Mouse (Mus musculus): Measurements from ENCODE around the gene Tcf7l2. TPM values are rescaled to one million over a fixed set of nuclear protein-coding genes. Genes with fewer than 3 reads are reported as not detected.
A peak's percentile ranks its signal among the peaks of the same experiment; 100 is the strongest.

Gene Tcf7l2
- polyA plus RNA-seq, 1 experiment from 2014 or later = 42.5 TPM

GRCm38 (mm10) chr19:55838389-55839035, 96.9 kb downstream of the Tcf7l2 start:
- Histone ChIP-seq H3K27ac (peak overlapping the region; percentile 73), H3K9ac (no peak overlapping the region), H3K27me3 (no peaks in the 10 kb centered on the region), H3K4me3 (no peak overlapping the region), H3K4me1 (peaks cover 50% of the 10 kb centered on the region), H3K4me2 (peak overlapping the region; percentile 38; the same call in 1 of the 2 replicates), H3K9me3 (no peaks in the 10 kb centered on the region), H3K36me3 (no peaks in the 10 kb centered on the region)
- no peak for ATAC-seq (ENCODE audit: borderline replicate concordance, extremely low read depth, low FRiP score, low TSS enrichment)
- 26% methylated on average over 5 of the region's 5 CpGs for WGBS

DNA sequence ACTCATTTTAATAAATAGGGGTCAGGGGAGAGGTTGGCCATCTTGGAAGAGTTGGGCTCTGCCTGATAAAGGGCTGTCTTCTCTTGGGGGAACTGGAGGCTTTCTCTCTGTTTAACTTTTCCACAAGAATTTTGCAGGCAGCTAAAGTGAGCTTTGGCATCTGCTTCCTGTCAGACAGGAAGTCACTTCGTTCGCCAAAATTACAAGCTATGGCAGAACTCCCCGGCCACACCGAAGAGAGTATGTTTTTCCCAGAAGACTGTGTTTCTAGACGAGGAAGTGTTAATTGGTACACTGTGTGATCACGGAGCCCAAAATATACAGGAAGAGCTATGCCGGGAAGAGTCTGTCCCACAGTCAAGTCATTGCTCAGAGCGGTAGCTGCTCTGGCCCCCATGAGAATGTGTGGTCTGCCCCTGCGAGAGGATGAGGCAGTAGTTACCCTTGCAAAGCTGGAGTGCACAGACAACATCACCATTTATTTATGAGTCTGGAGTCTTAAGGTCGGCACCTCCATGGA, 97.5 kb downstream of the Tcf7l2 start:
- peak overlapping the region; percentile 73 for H3K27ac ChIP-seq
- WGBS = 34% methylated on average over 10 of the region's 10 CpGs
- peak overlapping the region; percentile 5; the same call in 1 of the 2 replicates for H3K4me2 ChIP-seq
- no peak overlapping the region for H3K9ac ChIP-seq
- no peaks in the 10 kb centered on the region for H3K27me3 ChIP-seq
- peaks cover 55% of the 10 kb centered on the region for H3K4me1 ChIP-seq
- ATAC-seq (ENCODE audit: borderline replicate concordance, extremely low read depth, low FRiP score, low TSS enrichment) = no peak
- H3K36me3 ChIP-seq = no peaks in the 10 kb centered on the region
- no peaks in the 10 kb centered on the region for H3K9me3 ChIP-seq
- no peak overlapping the region for H3K4me3 ChIP-seq

- peaks cover 55% of the 10 kb centered on the region for H3K4me1 ChIP-seq
- WGBS = 50% methylated on average over 10 of the region's 10 CpGs
Measured at GRCm38 (mm10) chr19:55840499-55841121, 99.0 kb downstream of the Tcf7l2 start.

DNA sequence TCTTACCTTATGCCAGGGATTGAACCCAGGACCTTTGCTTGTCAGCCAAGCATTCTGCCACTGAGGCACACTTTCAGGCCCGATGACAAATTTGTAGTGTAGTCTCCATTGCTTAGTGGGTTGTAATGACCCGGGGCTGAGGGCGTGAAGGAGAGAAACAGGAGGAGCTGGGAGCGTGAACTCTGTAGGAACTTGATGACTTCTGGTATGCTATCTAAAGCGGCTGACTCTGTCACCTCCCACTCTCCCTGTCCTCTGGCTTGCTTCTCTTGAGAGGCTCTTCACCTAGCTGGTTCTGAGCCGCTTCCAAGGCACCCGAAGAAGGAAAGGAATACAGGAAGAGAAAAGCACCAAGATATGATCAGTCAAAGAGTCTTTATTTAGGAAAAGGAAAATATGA, 100.4 kb downstream of the Tcf7l2 start:
- Histone ChIP-seq H3K36me3 (no peaks in the 10 kb centered on the region), H3K4me2 (no peak overlapping the region), H3K9ac (no peak overlapping the region), H3K9me3 (no peaks in the 10 kb centered on the region), H3K27ac (no peak overlapping the region), H3K4me1 (peaks cover 57% of the 10 kb centered on the region), H3K27me3 (no peaks in the 10 kb centered on the region), H3K4me3 (no peak overlapping the region)
- no peak for ATAC-seq (ENCODE audit: borderline replicate concordance, extremely low read depth, low FRiP score, low TSS enrichment)
- 51% methylated on average over 7 of the region's 7 CpGs for WGBS

More at GRCm38 (mm10) chr19:55840499-55841121, 99.0 kb downstream of the Tcf7l2 start:
- Histone ChIP-seq H3K27me3 (no peaks in the 10 kb centered on the region), H3K9ac (no peak overlapping the region), H3K27ac (no peak overlapping the region), H3K36me3 (no peaks in the 10 kb centered on the region), H3K9me3 (no peaks in the 10 kb centered on the region), H3K4me3 (no peak overlapping the region), H3K4me2 (no peak overlapping the region)
- no peak for ATAC-seq (ENCODE audit: borderline replicate concordance, extremely low read depth, low FRiP score, low TSS enrichment)

DNA sequence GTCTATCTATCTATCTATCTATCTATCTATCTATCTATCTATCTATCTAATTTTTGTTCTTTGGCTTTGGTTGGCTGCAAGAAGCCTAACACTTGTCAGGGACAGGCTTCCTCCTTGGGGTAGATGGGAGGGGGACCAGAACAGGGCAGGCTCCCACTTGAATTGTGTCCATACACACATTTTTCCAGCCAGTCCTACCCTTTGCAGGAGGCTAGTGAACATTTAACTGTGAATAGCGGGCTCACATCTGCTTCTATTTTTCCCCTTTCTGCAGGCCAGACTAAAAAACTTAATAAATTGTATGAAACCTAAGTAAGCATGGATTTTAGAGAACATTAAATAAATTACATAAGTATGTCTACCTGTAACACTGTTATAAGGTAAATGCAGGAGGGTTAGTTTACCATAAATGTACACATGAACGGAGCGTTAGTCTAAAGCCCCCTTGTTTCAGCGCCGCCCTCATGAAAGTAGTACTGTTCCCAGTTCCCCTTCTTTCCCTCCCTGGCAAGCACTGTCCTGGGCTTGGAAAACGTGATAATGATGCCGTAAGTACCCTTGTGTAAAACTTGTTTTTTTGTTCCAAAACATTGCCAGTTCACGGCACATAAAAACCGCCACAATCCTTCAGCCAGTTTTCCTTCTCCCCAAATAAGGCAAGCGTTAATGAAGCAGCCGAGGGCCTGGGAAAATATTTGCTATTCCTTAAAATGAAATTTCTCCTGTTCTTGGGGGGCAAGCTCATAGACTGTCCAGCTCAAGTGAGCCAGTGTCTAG, 101.7 kb downstream of the Tcf7l2 start:
- no peaks in the 10 kb centered on the region for H3K36me3 ChIP-seq
- ATAC-seq (ENCODE audit: borderline replicate concordance, extremely low read depth, low FRiP score, low TSS enrichment) = no peak
- H3K4me1 ChIP-seq = peaks cover 46% of the 10 kb centered on the region
- no peaks in the 10 kb centered on the region for H3K27me3 ChIP-seq
- H3K27ac ChIP-seq = no peak overlapping the region
- 66% methylated on average over 11 of the region's 11 CpGs for WGBS
- no peak overlapping the region for H3K4me2 ChIP-seq
- H3K4me3 ChIP-seq = no peak overlapping the region
- H3K9me3 ChIP-seq = no peaks in the 10 kb centered on the region
- H3K9ac ChIP-seq = no peak overlapping the region

DNA sequence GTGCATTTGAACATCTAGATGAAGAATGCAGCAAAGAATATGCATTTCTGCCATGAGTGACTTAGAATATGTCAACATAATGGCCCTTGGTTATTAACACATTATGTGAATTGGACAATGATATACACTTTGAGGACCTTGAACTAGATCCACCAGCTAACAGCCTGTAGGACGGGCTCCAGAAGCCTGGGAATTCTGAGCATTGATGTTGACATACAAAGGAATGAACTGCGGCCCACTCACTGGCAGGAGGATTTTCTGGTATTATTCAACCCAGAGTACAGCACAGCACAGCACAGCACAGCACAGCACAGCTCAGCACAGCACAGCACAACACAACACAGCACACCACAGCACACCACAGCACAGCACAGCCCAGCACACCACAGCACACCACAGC, 104.1 kb downstream of the Tcf7l2 start:
- Histone ChIP-seq H3K4me1 (peaks cover 23% of the 10 kb centered on the region), H3K27ac (no peak overlapping the region), H3K4me2 (no peak overlapping the region), H3K4me3 (no peak overlapping the region), H3K27me3 (no peaks in the 10 kb centered on the region), H3K9ac (no peak overlapping the region), H3K9me3 (no peaks in the 10 kb centered on the region), H3K36me3 (no peaks in the 10 kb centered on the region)
- 70% methylated on average over 2 of the region's 2 CpGs for WGBS
- no peak for ATAC-seq (ENCODE audit: borderline replicate concordance, extremely low read depth, low FRiP score, low TSS enrichment)

DNA sequence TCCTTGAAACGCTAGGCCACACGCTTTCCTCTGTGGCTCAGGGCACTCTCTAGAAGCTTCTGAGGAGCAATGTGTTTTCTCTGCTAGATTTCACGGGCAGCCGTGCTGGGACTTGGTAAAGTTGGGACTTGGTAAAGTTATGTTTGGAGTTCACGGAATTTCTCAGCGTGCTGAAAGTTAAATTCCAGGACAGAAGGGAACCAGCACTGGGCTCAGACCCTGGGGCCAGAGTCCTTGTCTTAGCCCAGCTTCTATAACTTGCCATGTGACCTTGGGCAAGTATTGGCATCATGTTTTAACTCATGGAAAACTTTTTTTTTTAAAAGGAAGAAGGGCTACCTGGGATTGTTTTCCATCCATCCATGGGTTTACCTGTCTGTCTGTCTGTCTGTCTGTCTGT, 104.6 kb downstream of the Tcf7l2 start:
- H3K27me3 ChIP-seq = no peaks in the 10 kb centered on the region
- ATAC-seq (ENCODE audit: borderline replicate concordance, extremely low read depth, low FRiP score, low TSS enrichment) = no peak
- no peak overlapping the region for H3K27ac ChIP-seq
- peaks cover 23% of the 10 kb centered on the region for H3K4me1 ChIP-seq
- H3K4me2 ChIP-seq = no peak overlapping the region
- no peaks in the 10 kb centered on the region for H3K9me3 ChIP-seq
- 78% methylated on average over 6 of the region's 6 CpGs for WGBS
- H3K36me3 ChIP-seq = no peaks in the 10 kb centered on the region
- H3K4me3 ChIP-seq = no peak overlapping the region
- H3K9ac ChIP-seq = no peak overlapping the region

GRCm38 (mm10) chr19:55847043-55847442, 105.4 kb downstream of the Tcf7l2 start:
- H3K27ac ChIP-seq = no peak overlapping the region
- H3K4me1 ChIP-seq = peaks cover 24% of the 10 kb centered on the region
- H3K4me2 ChIP-seq = no peak overlapping the region
- H3K36me3 ChIP-seq = no peaks in the 10 kb centered on the region
- no peak overlapping the region for H3K4me3 ChIP-seq
- WGBS = 62% methylated on average over 4 of the region's 4 CpGs
- no peak overlapping the region for H3K9ac ChIP-seq
- H3K9me3 ChIP-seq = no peaks in the 10 kb centered on the region
- ATAC-seq (ENCODE audit: borderline replicate concordance, extremely low read depth, low FRiP score, low TSS enrichment) = no peak
- H3K27me3 ChIP-seq = no peaks in the 10 kb centered on the region

DNA sequence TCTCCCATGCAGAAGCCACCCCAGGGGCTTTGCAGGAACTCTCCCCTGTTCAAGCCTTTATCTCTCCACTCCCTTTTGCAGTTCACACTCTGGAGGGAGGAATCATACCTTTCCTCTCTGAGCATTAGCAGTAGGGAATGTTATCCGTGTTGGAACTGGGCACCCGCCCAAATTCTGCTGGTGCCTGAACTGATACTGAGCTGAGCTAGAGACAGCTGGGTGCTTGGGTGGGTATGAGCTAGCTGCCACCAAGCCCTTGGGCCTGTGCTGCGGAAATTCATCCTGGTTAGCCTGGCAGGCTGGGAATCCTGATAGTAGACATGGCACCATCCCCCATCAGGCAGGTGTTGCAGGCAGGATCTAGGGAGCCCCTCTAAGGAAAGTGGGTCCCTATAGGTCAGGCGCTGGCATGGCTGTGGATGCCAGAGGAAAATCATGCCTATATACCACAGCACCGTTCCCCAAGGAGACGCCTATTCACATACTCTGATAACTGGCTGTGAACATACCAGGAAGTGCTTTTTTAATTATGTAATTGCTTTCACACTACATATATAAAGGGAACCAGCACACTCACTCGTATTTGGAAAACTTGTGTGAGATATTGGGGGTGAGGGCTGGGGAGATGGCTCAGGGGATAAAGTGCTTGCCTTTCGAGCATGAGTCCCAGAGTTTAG, 108.9 kb downstream of the Tcf7l2 start:
- no peak overlapping the region for H3K27ac ChIP-seq
- H3K9me3 ChIP-seq = no peaks in the 10 kb centered on the region
- H3K4me2 ChIP-seq = no peak overlapping the region
- WGBS = 64% methylated on average over 8 of the region's 8 CpGs
- H3K4me3 ChIP-seq = no peak overlapping the region
- ATAC-seq (ENCODE audit: borderline replicate concordance, extremely low read depth, low FRiP score, low TSS enrichment) = peak; percentile 42; the same call in 1 of the 2 replicates
- no peaks in the 10 kb centered on the region for H3K36me3 ChIP-seq
- H3K27me3 ChIP-seq = no peaks in the 10 kb centered on the region
- peaks cover 18% of the 10 kb centered on the region for H3K4me1 ChIP-seq
- H3K9ac ChIP-seq = no peak overlapping the region

GRCm38 (mm10) chr19:55851498-55852324, 110.1 kb downstream of the Tcf7l2 start:
- H3K27ac ChIP-seq = no peak overlapping the region
- no peaks in the 10 kb centered on the region for H3K27me3 ChIP-seq
- H3K9me3 ChIP-seq = no peaks in the 10 kb centered on the region
- peaks cover 18% of the 10 kb centered on the region for H3K4me1 ChIP-seq
- H3K4me3 ChIP-seq = no peak overlapping the region
- no peak overlapping the region for H3K4me2 ChIP-seq
- 62% methylated on average over 19 of the region's 19 CpGs for WGBS
- no peak overlapping the region for H3K9ac ChIP-seq
- no peaks in the 10 kb centered on the region for H3K36me3 ChIP-seq
- ATAC-seq (ENCODE audit: borderline replicate concordance, extremely low read depth, low FRiP score, low TSS enrichment) = no peak

GRCm38 (mm10) chr19:55854389-55854788, 112.8 kb downstream of the Tcf7l2 start:
- Histone ChIP-seq H3K4me1 (peaks cover 14% of the 10 kb centered on the region), H3K4me3 (no peak overlapping the region), H3K9me3 (no peaks in the 10 kb centered on the region), H3K4me2 (no peak overlapping the region), H3K9ac (no peak overlapping the region), H3K27me3 (no peaks in the 10 kb centered on the region), H3K36me3 (no peaks in the 10 kb centered on the region), H3K27ac (no peak overlapping the region)
- WGBS = 77% methylated on average over 10 of the region's 10 CpGs
- ATAC-seq (ENCODE audit: borderline replicate concordance, extremely low read depth, low FRiP score, low TSS enrichment) = no peak

Measured in lung, embryonic 15.5 days (tissue).